Mouse (Mus musculus) brain, embryonic 14.5 days (tissue): ENCODE measurements at regions not wholly inside any gene's neighbourhood (a gene's known extent, or its start where the extent isn't known, plus 50 kb on each side); places are given as distances from the start of the nearest gene placed in this dataset.
"Not testable (repeated sequence)": the region's sequence is repeated elsewhere in the genome, so short reads cannot be mapped to it uniquely, and the experiment has no call there.

Experiments used
- DNase-seq: peaks from one replicate; pipeline ENCODE4 v3.0.0-alpha.2; 2011; ENCODE audit warnings: low read depth
- CTCF ChIP-seq: fragments of 200-500 bp; IDR thresholded peaks from 2 replicates; pipeline ENCODE4 v1.5.1; 2012; ENCODE audit warnings: inconsistent platforms, mild to moderate bottlenecking, moderate library complexity, borderline replicate concordance; ENCODE audit not compliant: insufficient read depth, insufficient read length; ENCODE audit errors: extremely low read depth
- POLR2A ChIP-seq: fragments of 200-500 bp; IDR thresholded peaks from 2 replicates; pipeline ENCODE4 v1.6.1; 2012; ENCODE audit warnings: mild to moderate bottlenecking, inconsistent platforms, borderline replicate concordance; ENCODE audit not compliant: poor library complexity, insufficient read depth, insufficient read length, severe bottlenecking; ENCODE audit errors: extremely low read depth

DNA sequence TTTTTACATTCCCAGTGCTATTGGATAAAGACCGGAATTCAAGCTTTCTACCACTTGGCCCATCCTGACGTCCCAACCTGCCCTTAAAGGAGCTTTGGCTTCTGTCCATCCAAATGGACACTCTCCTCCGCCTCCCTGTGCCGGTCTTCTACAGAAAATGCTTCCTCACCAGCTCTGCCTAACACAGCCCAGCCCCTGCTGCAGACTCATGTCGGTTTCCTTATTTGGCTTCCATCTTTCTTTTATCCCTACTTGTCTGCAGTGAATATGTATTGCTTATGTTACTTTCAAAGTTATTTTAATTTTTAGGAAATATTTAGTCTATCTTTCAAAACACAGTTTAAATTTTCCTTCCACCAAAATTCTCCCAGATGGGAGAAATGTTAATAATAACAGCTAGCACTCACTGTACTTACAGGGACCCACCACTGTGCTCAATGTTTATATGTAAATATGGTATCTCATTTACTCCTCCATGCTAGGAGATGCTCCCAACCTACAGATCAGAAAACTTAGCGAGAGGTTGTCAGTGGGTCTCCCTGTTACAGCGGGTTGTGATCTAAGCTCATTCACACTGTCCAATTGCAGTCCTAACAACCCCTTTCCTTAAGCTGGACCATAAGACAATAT lies 118.6 kb downstream of the Sptssa start:
- no peak for DNase-seq
- TF ChIP-seq POLR2A, result no peak
- no peak for TF ChIP-seq CTCF

DNA sequence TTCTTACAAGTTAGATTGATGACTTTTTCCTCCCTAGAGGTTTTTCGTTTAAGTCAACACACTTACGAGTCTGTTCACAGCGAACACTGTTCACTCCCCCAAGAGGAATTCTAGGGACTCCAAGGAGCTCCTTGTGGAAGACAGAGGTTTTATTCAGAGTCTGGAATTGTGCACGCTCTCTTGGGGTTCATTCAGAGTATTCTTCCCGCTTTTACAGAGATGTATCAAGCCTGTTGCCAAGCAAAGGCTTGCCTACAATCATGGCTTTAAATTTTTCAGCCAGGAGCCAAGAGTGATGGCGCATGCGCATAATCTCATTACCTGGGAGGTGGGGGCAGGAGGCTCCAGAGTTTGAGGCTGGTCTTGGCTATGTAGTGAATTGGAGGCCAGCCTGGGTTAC lies 119.4 kb downstream of the Sptssa start:
- TF ChIP-seq CTCF (no peak), POLR2A (no peak)
- peak; percentile 32 for DNase-seq

DNA sequence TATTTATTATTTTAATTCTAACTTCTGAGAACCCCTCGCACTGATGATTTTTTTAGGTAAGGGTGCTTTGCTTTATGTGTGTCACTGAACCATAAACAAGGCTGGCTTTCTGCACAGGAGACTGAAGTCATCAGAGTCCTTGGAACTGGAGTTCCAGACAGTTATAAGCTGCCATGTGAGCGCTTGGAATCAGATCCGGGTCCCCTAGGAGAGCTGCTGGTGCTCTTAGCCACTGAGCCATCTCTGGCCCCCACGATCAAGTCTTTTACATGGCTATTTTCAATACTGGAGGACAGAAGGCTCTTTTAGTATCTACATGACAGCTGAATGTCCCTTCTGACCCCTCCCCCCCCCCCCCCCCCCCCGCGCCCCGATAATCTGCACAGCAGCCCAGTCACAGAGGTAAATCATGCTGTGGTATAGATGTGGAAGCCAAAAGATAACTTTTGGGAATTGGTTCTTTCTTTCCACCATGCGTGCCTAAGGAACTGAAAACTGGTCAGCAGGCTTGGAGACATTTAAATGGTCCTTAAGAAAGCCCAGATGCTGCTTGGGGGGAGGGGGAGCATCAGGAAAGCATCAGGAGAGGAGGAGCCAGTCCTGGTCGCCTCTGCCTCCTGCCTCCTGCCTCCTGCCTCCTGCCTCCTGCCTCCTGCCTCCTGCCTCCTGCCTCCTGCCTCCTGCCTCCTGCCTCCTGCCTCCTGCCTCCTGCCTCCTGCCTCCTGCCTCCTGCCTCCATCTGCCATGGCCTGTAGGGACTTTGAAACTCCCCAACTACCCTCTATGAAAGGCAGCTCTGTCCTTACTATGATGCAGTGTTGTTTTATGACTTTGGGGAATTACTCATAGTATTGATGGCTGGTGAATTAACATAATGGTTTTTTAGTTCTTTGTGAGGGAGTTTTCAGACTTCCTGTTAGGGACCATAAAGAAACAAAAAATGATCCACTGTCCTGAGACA lies 120.5 kb downstream of the Sptssa start:
- TF ChIP-seq POLR2A, result no peak
- TF ChIP-seq CTCF, result no peak
- DNase-seq, result no peak

DNA sequence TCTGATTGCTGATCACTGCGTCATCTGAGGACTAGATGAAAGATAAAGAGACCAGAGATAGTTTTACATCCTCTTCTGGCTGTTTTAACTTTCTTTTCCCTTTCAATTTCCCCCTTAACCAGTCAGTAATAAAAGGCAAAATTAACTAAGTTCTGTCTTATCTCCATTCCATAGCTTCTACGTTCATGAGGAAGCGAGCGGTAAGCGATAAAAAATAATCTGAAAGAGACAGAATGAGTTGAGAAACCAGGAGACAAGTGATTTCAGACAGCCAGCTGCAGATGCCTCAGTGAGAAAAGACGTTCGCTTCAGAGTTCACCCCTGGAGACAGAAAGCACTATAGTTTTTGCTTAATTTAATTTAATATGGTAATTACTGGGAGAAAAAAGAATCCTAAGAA lies 121.5 kb downstream of the Sptssa start:
- no peak for TF ChIP-seq POLR2A
- no peak for TF ChIP-seq CTCF
- no peak for DNase-seq

DNA sequence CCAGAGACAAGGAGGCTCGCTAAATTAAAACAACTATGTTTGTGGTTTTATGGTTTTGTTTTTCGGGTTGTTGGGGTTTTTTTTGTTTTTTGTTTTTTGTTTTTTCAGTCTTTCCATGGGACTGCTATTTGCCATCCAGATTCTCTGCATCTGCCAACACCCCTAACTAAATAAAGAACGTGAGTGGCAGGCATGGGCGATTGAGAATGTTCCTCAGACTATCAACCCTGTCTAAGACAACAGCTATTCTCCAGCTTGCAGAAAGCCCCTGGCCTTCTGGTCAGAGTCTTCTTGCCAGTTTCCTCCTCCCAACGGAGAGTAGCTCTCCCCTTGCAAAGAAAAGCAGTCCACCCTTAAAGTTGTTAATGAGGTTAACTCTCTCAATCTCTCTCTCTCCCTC lies 123.2 kb downstream of the Sptssa start:
- TF ChIP-seq CTCF (no peak), POLR2A (no peak)

DNA sequence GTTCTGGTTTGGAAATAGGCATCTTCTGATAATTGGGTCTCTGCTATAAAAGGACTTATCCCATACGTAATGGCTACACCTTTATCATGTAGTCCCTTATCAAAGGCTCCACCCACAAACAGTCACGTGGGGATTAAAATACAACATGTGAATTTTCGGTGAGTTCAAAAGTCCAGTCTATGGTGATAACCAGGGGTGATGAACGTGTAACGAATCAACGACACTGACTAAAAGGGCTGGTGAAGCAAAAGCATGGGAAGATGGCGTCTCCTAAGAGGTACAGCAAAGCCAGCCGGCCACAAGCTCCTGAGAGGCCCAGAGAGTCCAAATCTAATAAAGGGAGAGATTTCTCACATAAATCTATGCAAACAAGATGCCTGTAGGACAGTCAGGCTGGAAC lies 124.3 kb downstream of the Sptssa start:
- TF ChIP-seq POLR2A (no peak), CTCF (no peak)
- DNase-seq, result no peak

More for the DNA sequence above, 123.2 kb downstream of the Sptssa start:
- peak; percentile 32 for DNase-seq

DNA sequence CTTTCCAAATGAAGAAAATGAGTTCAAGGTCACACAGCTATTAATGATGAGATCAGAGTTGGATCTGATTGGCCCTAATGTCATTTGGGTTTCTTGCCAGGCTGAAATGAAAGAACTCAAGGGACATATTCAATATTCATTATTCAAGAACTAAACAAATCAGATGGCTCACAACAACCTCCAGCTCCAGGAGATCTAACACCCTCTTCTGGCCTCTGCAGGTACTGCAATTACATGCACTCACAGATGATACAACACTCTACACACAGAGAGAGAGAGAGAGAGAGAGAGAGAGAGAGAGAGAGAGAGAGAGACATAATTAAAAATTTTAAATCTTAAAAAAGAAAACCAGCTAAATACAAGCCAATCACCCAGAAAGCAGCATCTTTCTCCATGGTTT lies 128.3 kb downstream of the Sptssa start:
- no peak; the same call in 1 of the 2 replicates for TF ChIP-seq CTCF

DNA sequence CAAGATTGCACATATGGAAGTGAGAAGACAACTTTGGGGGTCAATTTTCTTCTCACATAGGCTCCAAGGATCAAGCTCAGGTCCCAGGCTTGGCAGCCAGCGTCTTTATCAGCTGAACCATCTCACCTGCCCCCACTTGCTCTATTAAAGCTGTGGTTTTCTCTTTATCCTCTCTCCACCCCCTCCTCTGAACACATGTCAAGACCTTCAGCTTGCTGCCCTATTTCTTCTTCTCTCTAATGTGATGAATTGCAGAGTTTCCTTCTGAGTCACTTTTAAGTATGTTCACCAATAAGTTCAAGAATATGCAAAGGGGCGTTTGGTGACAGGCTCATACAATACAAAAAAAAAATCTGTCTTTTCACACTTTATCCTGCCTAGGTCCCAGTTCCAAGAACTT lies 128.8 kb downstream of the Sptssa start:
- DNase-seq, result no peak
- no peak for TF ChIP-seq CTCF
- no peak for TF ChIP-seq POLR2A

More for the DNA sequence above, 128.3 kb downstream of the Sptssa start:
- no peak for DNase-seq

DNA sequence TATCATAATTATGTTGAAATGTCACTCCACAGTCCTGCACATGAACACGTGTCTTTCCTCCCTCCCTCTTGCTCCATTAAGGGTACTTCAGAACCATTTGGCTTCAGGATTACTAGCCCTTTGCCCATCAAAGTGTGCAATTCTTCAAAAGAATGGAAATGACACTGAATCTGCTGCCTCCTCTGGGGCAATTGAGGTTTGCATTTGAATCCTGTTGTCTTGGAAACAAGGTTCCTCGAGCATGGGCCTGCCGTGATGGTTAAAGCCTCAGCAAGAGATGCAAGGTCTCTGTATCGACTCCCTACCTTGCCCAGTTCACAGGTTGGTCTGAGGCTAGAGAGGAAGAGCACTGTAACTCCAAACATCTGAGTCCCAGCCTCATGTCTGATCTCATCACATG lies 136.0 kb downstream of the Sptssa start:
- peak; percentile 60 for DNase-seq
- no peak for TF ChIP-seq CTCF
- no peak for TF ChIP-seq POLR2A

DNA sequence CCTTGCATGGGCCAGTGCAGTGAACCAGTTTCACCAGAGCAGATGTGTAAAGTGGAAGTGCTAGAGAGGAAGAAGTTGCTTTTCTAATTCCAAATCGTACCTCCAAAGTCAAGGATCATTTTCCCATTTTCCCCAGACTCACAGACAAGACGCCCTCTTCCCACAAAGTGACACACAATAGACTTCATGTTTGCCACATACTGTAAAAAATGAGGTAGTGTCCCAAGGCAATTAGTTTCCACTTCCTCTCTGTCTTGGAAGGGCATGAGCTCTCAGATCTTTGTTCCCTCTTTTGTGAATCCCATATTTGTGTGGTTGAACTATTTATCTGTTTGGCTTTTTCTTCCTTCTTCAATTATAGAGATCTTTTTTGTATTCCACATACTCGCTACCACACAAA lies 137.0 kb downstream of the Sptssa start:
- no peak for DNase-seq
- TF ChIP-seq POLR2A (no peak), CTCF (no peak)

DNA sequence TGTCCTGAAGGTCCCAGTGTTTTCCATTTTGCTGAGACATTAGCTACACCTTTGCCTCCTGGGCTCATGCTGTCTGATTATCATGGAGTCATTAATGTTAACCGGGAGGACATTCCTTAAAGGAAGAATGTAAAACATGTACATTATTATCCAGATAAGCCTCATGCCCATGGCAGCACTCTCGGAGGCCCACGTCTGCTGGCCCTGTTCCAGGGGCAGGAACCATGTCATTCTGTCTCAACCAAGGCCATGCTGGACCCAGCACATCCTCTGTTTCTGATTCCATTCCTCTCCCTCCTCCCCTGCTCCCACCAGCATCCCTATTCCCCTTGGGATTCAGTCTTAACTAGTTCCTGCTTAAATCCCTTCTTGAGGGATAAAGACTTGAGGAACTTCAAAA lies 139.1 kb downstream of the Sptssa start:
- no peak for TF ChIP-seq CTCF
- TF ChIP-seq POLR2A, result no peak
- DNase-seq, result no peak

DNA sequence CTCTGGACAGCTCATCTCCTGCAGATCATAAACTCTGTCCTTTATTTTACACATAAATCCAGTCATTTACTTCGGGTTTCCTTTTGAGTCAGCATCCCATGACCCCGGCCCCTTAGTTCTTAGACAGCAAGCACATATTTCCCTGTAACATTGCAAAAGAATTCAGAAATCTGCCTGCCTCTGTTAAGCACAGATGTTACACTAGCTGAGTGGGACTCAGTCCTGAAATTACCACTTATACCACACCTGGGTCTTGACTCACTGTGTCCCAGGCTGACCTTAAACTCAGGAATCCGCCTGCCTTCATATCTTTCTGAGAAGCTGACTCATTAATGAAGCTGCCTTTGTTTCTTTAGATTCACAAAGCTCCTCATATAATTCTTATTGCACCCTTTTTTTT lies 139.9 kb downstream of the Sptssa start:
- no peak for DNase-seq
- no peak for TF ChIP-seq CTCF
- no peak for TF ChIP-seq POLR2A

DNA sequence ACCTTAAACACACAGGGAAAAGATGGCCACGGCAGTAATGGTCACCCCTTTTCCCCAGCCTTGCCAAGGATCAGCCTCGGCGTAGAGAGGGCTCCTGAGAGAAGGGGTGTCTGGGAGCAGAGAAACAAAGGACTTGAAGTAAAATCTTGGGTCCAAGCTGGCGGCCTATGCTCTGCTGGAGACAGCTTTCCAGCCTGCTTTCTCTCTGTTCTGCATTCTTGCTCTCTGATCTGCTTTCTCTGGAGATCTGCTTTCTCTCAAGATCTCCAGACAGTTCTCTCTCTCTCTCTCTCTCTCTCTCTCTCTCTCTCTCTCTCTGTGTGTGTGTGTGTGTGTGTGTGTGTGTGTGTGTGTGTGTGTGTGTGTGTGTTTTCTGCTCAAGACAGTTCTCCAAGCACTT lies 140.3 kb downstream of the Sptssa start:
- not testable (repeated sequence) for DNase-seq

DNA sequence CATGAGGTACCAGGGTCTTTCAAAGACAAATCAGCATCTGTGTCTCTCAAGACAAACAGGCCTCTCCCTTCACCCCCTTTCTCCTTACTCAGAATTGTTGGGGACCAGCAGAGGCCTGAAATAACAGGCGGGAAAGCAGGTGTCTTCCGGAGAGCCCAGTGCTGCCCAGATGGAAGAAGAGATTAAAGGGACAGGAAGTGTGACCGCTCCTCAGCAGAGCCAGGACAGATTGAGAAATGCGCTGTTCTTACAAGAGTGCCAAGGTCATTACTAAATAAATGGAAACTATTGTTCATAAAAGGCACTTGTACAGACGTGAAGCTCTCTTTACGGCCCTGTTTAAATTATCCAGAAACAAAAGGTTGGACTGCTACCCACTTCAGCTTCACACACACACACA lies 146.5 kb downstream of the Sptssa start:
- TF ChIP-seq CTCF (no peak), POLR2A (no peak)
- peak; percentile 49 for DNase-seq
